Mouse (Mus musculus): ENCODE results near the gene Slc11a1. TPM values are rescaled to one million over a fixed set of nuclear protein-coding genes. Genes with fewer than 3 reads are reported as not detected.
"Not testable (repeated sequence)": the region's sequence is repeated elsewhere in the genome, so short reads cannot be mapped to it uniquely, and the experiment has no call there.

Gene Slc11a1
- polyA plus RNA-seq, 1 experiment from 2014 or later, result 8.6 TPM

GRCm38 (mm10) chr1:74390287-74390906 lies 15.4 kb downstream of the Slc11a1 start:
- Histone ChIP-seq H3K9me3 (replicated peaks) (no peaks in the 10 kb centered on the region), H3K27ac (peak overlapping the region; percentile 97), H3K4me3 (peak overlapping the region; percentile 98), H3K4me2 (peak overlapping the region; percentile 92), H3K27me3 (replicated peaks) (no peaks in the 10 kb centered on the region), H3K4me1 (peaks cover 80% of the 10 kb centered on the region), H3K36me3 (peaks cover 24% of the 10 kb centered on the region), H3K9ac (peak overlapping the region; percentile 100)
- 5% methylated on average over 21 of the region's 21 CpGs for WGBS (ENCODE audit: insufficient replicate concordance)
- ATAC-seq, result no peak

DNA sequence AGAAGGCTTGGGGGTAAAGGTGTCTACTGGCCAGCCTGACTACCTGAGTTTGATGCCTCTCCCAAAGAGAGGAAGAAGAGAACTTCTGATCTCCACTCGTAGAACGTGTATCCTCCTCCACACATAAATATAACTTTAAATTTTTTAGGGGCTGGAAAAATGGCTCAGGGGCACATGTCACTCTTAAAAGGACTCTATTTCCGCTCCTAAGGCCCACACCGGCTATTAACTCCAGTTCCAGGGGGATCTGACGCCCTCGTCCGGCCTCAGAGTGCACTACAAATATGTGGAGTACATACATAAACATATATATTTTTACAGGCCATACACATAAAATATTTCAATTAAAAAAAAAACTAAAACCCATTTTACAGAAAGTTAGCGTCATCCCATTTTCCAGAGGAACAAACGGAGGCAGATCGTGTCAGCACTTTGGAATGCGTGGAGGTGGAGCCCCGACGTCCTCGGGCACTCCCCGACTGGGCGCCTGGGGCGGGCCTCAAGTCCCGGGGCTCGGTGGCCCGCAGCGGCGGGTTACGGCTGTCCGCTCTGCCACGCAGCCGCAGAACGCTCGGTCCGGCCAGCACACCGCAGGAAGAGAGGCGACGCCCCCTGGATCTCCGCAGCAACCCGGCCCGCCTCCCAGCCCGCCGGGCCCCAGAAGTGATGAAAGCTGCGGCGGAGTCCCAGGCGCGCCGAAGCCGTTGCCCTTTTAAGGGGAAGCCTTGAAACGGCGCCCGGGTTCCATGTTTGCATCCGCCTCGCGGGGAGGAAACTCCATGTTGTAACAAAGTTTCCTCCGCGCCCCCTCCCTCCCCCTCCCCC lies 16.1 kb downstream of the Slc11a1 start, which contains the start of gene Ctdsp1:
Gene Ctdsp1 (plus strand): TSS at position 586 of the 825 bp plus-strand sequence.
- 1% methylated on average over 49 of the region's 51 CpGs for WGBS (ENCODE audit: insufficient replicate concordance)
- peak; percentile 69 for ATAC-seq
- Histone ChIP-seq H3K9me3 (replicated peaks) (no peaks in the 10 kb centered on the region), H3K4me1 (peaks cover 80% of the 10 kb centered on the region), H3K27ac (peak within 1 kb of the TSS; percentile 97), H3K36me3 (peaks cover 31% of the 10 kb centered on the region), H3K4me3 (peak within 1 kb of the TSS; percentile 98), H3K9ac (peak within 1 kb of the TSS; percentile 100), H3K4me2 (peak within 1 kb of the TSS; percentile 92), H3K27me3 (replicated peaks) (no peaks in the 10 kb centered on the region)

- H3K27me3 ChIP-seq (replicated peaks), result no peaks in the 10 kb centered on the region
- H3K4me1 ChIP-seq, result peaks cover 82% of the 10 kb centered on the region
- H3K4me3 ChIP-seq, result peak overlapping the region; percentile 98
- no peaks in the 10 kb centered on the region for H3K9me3 ChIP-seq (replicated peaks)
- H3K9ac ChIP-seq, result peak overlapping the region; percentile 100
- under 1% methylated on average over 53 of the region's 63 CpGs for WGBS (ENCODE audit: insufficient replicate concordance)
- peak; percentile 51 for ATAC-seq
- peaks cover 31% of the 10 kb centered on the region for H3K36me3 ChIP-seq
- peak overlapping the region; percentile 97 for H3K27ac ChIP-seq
- H3K4me2 ChIP-seq, result peak overlapping the region; percentile 92
These were observed 16.9 kb downstream of the Slc11a1 start for GRCm38 (mm10) chr1:74391844-74392441.

DNA sequence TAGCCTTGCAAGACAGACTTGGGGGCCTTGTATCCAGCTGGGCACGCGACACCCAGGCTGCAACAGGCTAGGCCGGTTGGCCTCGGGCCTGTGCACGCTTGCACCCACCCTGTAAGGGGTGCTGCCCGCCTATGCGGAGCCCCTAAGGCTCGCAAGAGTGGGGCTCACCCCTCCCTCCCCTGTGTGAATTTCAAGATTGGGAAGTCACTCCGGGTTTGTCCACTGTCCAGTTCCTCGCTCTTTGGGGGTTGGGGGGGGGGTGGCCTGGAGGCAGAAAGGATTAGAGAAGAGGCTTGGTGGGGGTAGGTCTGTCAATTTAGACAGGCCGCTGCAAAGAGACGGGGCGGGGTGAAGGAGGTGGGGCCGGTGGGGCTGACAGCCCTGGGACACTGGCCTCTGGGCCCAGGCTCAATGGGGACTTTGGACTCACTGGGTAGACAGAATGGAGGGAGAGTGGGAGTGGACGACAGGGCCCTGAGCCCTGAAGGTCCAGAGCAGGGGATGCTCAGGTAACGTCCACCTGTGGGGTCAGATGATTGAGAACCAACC lies 17.5 kb downstream of the Slc11a1 start:
- Histone ChIP-seq H3K4me2 (peak overlapping the region; percentile 92), H3K9me3 (replicated peaks) (no peaks in the 10 kb centered on the region), H3K27me3 (replicated peaks) (no peaks in the 10 kb centered on the region), H3K9ac (peak overlapping the region; percentile 100), H3K36me3 (peaks cover 31% of the 10 kb centered on the region), H3K4me3 (peak overlapping the region; percentile 98), H3K4me1 (peaks cover 79% of the 10 kb centered on the region), H3K27ac (peak overlapping the region; percentile 97)
- peak; percentile 13; the same call in 1 of the 2 replicates for ATAC-seq
- 4% methylated on average over 16 of the region's 16 CpGs for WGBS (ENCODE audit: insufficient replicate concordance)

DNA sequence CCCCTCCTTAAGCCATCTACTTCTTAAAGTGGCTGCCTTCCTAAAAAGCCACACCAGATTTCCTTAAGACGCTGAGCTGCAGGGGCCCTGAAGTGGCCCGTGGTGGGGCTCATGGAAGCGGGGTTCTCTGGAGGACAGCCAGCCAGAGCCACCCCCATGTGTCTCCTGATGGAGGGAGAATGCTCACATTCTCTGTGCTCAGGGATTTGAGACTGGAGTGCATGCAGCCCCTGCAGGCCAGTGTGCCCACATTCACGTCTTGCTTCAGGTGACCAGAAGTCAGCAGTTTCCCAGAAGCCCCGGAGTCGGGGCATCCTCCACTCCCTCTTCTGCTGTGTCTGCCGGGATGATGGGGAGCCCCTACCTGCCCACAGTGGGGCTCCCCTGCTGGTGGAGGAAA lies 18.0 kb downstream of the Slc11a1 start:
- H3K4me3 ChIP-seq, result peak overlapping the region; percentile 98
- H3K27me3 ChIP-seq (replicated peaks), result no peaks in the 10 kb centered on the region
- peak overlapping the region; percentile 92 for H3K4me2 ChIP-seq
- H3K4me1 ChIP-seq, result peaks cover 79% of the 10 kb centered on the region
- peak overlapping the region; percentile 97 for H3K27ac ChIP-seq
- H3K9ac ChIP-seq, result peak overlapping the region; percentile 100
- ATAC-seq, result no peak
- no peaks in the 10 kb centered on the region for H3K9me3 ChIP-seq (replicated peaks)
- 51% methylated on average over 7 of the region's 7 CpGs for WGBS (ENCODE audit: insufficient replicate concordance)
- H3K36me3 ChIP-seq, result peaks cover 31% of the 10 kb centered on the region

- peak overlapping the region; percentile 97 for H3K27ac ChIP-seq
- no peaks in the 10 kb centered on the region for H3K27me3 ChIP-seq (replicated peaks)
- no peak for ATAC-seq
- H3K4me3 ChIP-seq, result peak overlapping the region; percentile 98; the same call in 1 of the 2 replicates
- H3K36me3 ChIP-seq, result peaks cover 31% of the 10 kb centered on the region
- peaks cover 77% of the 10 kb centered on the region for H3K4me1 ChIP-seq
- WGBS (ENCODE audit: insufficient replicate concordance), result 83% methylated on average over 9 of the region's 9 CpGs
- peak overlapping the region; percentile 92 for H3K4me2 ChIP-seq
- peak overlapping the region; percentile 100; the same call in 1 of the 2 replicates for H3K9ac ChIP-seq
- H3K9me3 ChIP-seq (replicated peaks), result no peaks in the 10 kb centered on the region
These were observed 18.7 kb downstream of the Slc11a1 start for GRCm38 (mm10) chr1:74393697-74394096.

DNA sequence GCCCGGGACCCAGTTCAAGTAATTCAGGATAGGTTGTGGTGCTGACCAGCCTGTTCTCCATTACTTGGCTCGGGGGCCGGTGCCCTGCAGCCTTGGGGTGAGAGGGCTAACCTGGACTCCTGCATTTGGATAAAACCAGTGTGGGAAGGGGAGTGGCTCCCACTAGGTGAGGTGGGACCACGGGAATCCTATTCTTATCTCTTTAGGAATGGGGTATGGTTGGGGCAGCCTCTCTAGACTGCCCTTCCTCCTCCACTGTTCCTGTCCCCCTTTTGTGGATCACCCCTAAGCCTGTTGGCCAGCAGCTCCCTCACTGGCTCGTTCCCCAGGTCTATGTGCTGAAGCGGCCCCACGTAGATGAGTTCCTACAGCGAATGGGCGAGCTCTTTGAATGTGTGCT lies 19.3 kb downstream of the Slc11a1 start:
- Histone ChIP-seq H3K4me1 (peaks cover 77% of the 10 kb centered on the region), H3K9me3 (replicated peaks) (no peaks in the 10 kb centered on the region), H3K27ac (peak overlapping the region; percentile 97)

GRCm38 (mm10) chr1:74394858-74395257 lies 19.9 kb downstream of the Slc11a1 start:
- Histone ChIP-seq H3K4me1 (peaks cover 72% of the 10 kb centered on the region), H3K9me3 (replicated peaks) (no peaks in the 10 kb centered on the region), H3K27me3 (replicated peaks) (no peaks in the 10 kb centered on the region), H3K9ac (no peak overlapping the region), H3K4me2 (no peak overlapping the region), H3K36me3 (peaks cover 31% of the 10 kb centered on the region), H3K27ac (peak overlapping the region; percentile 97), H3K4me3 (no peak overlapping the region)
- ATAC-seq, result no peak
- 91% methylated on average over 15 of the region's 15 CpGs for WGBS (ENCODE audit: insufficient replicate concordance)

More for the DNA sequence above, 19.3 kb downstream of the Slc11a1 start:
- Histone ChIP-seq H3K36me3 (peaks cover 31% of the 10 kb centered on the region), H3K4me2 (no peak overlapping the region), H3K9ac (no peak overlapping the region), H3K4me3 (no peak overlapping the region), H3K27me3 (replicated peaks) (no peaks in the 10 kb centered on the region)
- no peak for ATAC-seq
- WGBS (ENCODE audit: insufficient replicate concordance), result 81% methylated on average over 9 of the region's 9 CpGs

GRCm38 (mm10) chr1:74395290-74395689 lies 20.3 kb downstream of the Slc11a1 start:
- H3K4me1 ChIP-seq, result peaks cover 69% of the 10 kb centered on the region
- H3K27ac ChIP-seq, result peak overlapping the region; percentile 97
- H3K9ac ChIP-seq, result no peak overlapping the region
- no peak for ATAC-seq
- H3K27me3 ChIP-seq (replicated peaks), result no peaks in the 10 kb centered on the region
- H3K9me3 ChIP-seq (replicated peaks), result no peaks in the 10 kb centered on the region
- 80% methylated on average over 13 of the region's 13 CpGs for WGBS (ENCODE audit: insufficient replicate concordance)
- H3K4me3 ChIP-seq, result no peak overlapping the region
- peaks cover 31% of the 10 kb centered on the region for H3K36me3 ChIP-seq
- no peak overlapping the region for H3K4me2 ChIP-seq

GRCm38 (mm10) chr1:74396456-74397222 lies 21.6 kb downstream of the Slc11a1 start:
- not testable (repeated sequence) for ATAC-seq; H3K9me3 ChIP-seq (replicated peaks); H3K27me3 ChIP-seq (replicated peaks)
- H3K36me3 ChIP-seq, result peaks cover 31% of the 10 kb centered on the region
- peaks cover 73% of the 10 kb centered on the region for H3K4me1 ChIP-seq
- 5% methylated on average over 12 of the region's 12 CpGs for WGBS (ENCODE audit: insufficient replicate concordance)
- H3K4me2 ChIP-seq, result peak overlapping the region; percentile 86
- H3K27ac ChIP-seq, result peak overlapping the region; percentile 94
- peak overlapping the region; percentile 60 for H3K4me3 ChIP-seq
- peak overlapping the region; percentile 64 for H3K9ac ChIP-seq

GRCm38 (mm10) chr1:74397268-74397918 lies 22.4 kb downstream of the Slc11a1 start:
- no peaks in the 10 kb centered on the region for H3K9me3 ChIP-seq (replicated peaks)
- no peaks in the 10 kb centered on the region for H3K27me3 ChIP-seq (replicated peaks)
- H3K27ac ChIP-seq, result peak overlapping the region; percentile 94
- H3K4me1 ChIP-seq, result peaks cover 78% of the 10 kb centered on the region
- peak overlapping the region; percentile 86 for H3K4me2 ChIP-seq
- H3K36me3 ChIP-seq, result peaks cover 31% of the 10 kb centered on the region
- peak overlapping the region; percentile 75 for H3K9ac ChIP-seq
- 0% methylated on average over 41 of the region's 41 CpGs for WGBS (ENCODE audit: insufficient replicate concordance)
- H3K4me3 ChIP-seq, result peak overlapping the region; percentile 60
- ATAC-seq, result peak; percentile 90
